Mouse (Mus musculus): ENCODE results near the gene Pdzd7.
"Not testable (repeated sequence)": the region's sequence is repeated elsewhere in the genome, so short reads cannot be mapped to it uniquely, and the experiment has no call there.

Pdzd7 gene

DNA sequence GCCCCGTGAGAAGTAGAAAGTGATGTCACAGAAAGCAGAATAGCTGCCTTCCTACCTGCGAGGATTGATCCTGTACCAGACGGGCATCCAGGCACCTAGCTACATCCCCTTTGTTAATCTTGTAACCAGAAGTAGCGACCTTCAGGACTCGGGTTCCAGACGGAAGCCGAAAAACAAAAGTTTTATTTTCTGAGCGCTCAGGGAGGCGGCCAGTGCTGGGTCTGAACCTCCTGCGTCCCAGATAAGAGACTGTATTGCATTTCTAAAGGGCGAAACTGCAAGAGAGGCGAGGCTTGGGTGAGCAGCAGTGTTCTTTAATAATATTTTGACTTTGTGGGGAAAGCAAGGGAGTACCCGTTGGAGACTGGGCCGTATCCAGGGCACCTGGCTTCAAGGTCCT, 13.3 kb upstream of the Pdzd7 start:
- in situ Hi-C loops (cut with MseI, MboI): no loop called here

DNA sequence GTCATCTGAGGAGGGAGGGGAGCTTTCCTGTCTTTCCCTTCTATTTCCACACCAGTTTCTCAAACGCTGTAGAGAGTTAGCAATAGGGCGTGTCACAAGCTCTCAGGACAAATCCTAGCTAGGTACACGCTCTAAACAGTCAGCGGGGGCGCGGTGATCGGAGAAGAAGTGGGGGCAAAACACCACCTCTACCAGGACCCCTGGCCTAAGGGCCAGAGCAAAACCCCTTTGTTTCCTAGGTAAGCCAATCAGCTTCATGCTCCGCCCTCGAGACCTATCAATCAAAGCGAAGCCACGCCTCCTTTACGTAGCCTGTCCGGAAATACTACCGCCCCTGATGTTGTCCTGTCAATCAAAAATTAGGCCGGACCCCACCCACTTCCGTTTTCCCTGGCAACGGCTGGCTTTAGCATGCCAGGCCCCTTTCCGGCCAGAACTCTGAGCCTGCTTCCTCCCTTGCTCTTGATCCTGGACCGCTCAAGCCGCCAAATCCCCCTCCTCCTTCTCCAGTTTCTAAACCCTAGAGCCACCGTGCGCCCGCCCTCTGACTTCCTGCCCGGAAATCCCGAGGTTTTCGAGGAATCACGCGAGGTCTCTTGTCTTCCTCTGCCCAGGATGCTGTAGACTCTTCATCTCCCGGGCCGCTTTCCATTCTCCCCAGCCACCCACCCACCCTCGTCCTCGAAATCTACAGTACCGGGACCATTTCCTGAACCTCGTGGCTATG, 12.8 kb upstream of the Pdzd7 start:
- in situ Hi-C loops (cut with MseI, MboI): no loop called here

DNA sequence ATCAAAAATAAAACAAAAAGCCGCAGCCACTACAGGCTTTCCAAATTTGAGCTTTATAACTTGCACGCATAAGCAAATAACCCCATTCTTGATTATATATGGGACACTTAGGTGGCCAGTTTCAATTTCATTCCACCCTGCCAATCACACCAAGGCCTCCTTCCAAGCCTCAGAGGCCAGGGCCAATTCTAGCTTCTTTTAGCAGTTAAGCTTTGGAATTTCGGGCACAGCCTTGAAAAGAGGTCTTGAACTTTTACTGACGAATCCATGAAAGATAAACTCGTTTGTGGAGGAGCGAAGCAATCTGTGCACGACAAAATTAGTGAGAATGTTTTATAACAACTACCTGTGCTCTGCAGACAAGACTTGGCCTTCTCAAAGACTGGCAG, 12.2 kb upstream of the Pdzd7 start:
- in situ Hi-C loops (cut with MseI, MboI): no loop called here

- in situ Hi-C loops (cut with MseI, MboI): no loop called here
Observed at GRCm38 (mm10) chr19:45056908-45057698, 11.6 kb upstream of the Pdzd7 start.

DNA sequence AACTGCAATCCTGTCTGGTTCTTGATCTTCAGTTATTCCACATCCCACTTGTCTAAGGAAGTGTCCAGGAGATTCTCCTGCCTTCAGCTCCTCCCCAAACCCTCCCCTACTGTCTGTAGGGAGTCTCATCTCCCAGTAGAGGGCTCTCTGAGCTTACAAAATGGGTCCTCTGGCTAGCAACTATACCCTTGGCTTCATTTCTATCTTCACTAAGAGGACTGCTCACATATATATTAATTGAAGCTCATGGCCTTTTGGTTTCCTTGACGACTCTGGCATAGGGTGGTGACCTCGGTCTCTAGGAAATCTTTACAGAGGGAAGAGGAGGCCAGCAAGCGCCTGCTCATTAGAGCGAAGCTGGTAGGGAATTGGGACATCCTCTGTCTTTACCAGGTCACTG, 10.8 kb upstream of the Pdzd7 start:
- in situ Hi-C loops (cut with MseI, MboI): no loop called here

DNA sequence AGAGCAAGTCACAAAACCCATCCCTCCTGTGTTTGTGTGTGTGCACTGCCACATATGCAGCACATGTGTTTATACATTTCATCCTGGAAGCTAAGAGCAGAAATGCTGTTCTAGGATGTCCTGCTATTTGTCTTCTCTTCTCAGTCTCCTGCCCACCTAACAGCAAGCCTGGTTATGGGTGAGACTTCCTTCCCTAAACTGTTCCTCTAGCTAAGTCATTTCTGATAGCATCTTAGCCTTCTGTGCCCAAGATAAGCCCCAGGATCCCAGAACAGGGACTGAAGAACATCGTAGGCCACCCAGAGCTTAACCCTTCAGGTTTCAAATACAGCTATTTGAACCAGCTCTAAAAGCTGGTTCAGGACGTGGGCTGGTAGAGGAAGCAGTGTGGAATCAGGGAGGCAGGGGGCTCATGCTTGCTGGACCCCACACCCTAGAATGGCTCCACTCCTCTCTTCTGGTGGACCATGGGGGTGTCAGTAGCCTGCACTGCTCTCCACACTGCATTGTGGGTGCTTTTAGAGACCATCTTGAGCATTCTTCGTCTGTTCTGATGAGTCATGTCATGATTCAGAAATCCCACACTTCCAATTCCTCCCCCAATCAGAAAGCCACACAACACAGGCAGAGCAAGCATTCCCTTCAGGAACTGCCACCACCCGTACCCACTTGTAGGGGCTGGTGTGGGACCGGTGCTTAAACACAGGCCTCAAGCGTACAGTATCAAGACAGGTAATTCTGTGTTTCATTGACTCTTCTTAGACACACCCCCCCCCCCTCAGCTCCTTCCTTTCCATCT, 9.6 kb upstream of the Pdzd7 start:
- in situ Hi-C loops (cut with MseI, MboI): no loop called here

DNA sequence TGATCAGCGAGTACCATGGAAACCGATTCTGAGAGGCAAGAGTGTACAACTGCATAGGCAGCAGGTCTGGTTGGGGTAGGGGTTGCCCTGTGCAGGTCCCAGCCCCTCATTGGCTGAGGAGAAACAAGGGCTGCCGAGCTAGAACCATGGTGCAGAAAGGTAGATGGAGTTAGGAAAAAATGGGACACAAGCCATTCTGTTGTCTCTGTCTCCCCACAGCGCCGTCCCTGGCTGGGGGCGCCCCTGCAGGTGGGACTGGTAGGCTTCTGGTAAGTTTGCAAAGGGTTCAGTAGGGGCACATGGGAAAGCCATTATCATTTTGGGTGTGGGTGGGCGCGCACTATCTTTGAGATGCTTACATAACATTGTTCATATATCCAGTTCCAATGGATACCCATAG, 7.9 kb upstream of the Pdzd7 start:
- in situ Hi-C loops (cut with MseI, MboI): no loop called here

DNA sequence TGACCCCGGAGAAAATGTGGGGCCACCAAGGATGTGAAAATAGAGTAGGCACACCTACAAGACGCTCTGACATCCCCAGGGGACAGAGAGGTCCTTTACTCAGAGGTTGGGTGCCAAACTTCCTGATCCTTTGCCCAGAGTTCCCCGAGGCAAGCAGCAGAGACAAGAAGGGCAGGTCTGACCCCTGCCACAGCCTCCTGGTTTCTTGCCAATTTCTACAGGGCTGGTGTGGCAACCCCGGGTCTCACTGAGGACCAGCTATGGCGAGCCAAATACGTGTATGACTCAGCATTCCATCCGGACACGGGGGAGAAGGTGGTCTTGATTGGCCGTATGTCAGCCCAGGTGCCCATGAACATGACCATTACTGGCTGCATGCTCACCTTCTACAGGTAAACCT, 4.0 kb upstream of the Pdzd7 start:
- in situ Hi-C loops (cut with MseI, MboI): no loop called here

- in situ Hi-C loops (cut with MseI, MboI): no loop called here
Observed at GRCm38 (mm10) chr19:45048644-45049365, 3.3 kb upstream of the Pdzd7 start.

DNA sequence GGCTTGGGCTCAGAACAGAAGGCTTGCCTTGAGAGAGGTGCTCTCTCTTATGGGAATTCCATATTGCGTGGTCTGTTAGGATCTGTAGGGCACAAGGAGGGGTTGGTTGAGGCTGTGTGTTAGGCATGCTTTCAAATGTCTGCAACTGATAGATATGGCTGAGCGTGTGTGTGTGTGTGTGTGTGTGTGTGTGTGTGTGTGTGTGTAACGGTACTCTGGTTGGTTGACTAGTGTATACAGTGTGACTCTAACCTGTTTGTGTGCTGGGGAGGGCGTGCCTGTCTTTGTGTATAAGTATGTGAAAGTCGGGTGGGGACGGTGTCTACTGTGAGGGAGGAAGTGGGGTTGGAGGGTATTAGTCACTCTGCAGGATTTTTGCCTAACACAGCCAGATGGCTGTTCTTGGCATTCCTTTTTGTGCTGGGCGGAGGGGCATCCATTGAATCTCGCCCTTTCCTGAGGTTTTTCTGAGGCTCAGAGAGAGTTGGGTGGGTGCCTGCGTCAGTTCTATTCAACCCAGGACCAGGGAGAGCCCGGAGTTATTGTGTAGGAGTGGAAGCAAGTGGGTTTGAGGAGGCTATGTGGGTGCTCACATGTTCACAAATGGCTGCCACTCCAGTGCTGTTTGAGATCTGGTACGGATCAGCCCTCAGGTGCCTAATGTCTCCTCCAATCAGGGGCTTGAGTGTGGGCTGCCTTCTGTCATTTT, 2.6 kb upstream of the Pdzd7 start:
- in situ Hi-C loops (cut with MseI, MboI): no loop called here

DNA sequence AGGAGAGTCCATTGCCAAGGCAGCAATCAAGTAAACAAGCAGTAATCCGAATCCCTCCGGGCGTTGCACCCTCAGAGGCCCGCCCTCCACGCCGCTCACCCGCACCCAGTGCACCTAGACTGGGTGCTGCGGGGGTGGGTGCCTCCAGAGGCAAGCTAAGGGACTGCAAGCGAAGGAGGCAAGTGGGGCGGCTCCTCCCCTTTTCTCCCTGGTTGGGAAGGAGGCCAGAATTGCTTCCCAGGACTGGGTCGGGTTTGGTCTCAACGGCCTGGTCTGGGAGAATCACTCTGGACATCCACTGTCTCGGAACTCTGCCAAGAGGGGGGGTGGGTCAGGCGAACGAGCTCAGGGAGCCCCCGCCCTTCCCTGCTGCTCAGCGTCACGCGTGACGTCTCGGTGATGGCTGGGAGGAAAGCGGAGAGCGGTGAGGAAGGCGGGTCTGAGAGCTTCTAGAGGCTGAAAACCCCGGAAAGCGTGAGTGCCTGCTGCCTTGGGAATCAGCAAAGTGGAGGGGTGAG, 2.0 kb upstream of the Pdzd7 start, which contains the start of gene Sfxn3:
TSS of gene Sfxn3 (plus strand) at position 87 of the 518 bp plus-strand sequence.
- in situ Hi-C loops (cut with MseI, MboI): no loop called here

GRCm38 (mm10) chr19:45046523-45047321, 1.2 kb upstream of the Pdzd7 start:
- in situ Hi-C loops (cut with MseI, MboI): no loop called here

- in situ Hi-C loops (cut with MseI, MboI): no loop called here
Observed at GRCm38 (mm10) chr19:45045236-45045635, 281 bp downstream of the Pdzd7 start.

GRCm38 (mm10) chr19:45044389-45044927, 1.1 kb downstream of the Pdzd7 start:
- in situ Hi-C loops (cut with MseI, MboI): no loop called here

DNA sequence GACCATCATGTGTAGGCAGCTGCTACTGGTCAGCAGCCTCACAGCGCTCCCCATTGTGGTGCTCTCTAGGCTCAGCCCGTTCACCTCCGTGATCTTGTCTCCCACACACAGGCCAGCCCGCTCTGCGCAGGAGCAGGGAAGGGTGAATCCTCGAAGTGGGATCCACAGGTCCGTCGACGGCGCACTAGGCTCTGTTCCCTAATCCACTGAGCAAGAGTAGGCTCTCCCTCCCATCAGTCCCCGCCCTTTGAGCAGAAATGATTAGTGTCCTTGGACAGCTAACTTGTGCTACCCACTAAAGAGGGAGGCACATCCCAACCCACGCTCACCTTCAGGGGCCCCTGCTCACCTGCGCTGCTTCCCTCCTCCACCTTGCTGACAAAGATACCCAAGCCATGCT, 5.3 kb downstream of the Pdzd7 start:
- in situ Hi-C loops (cut with MseI, MboI): no loop called here

GRCm38 (mm10) chr19:45038198-45038597, 7.3 kb downstream of the Pdzd7 start:
- in situ Hi-C loops (cut with MseI, MboI): not testable (repeated sequence)

DNA sequence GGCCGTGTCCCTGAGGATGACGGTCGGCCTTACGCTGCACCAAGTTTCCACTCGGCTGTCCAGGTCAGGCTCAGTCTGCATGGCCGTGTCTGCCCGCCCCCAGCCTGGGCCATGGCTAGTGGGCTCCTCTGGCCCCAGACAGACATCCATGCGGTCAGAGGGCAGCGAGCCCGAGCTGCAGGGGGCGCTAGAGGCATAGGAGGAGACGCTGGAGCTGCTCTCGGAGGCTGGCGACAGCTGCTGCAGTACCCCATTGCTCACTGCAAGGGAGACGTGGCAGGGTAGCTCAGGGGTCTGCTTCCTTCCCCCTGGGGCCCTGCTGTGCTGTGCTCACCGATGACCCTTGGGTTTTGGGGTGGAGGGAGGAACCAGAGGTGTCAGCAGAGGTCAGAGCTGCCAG, 8.7 kb downstream of the Pdzd7 start:
- in situ Hi-C loops (cut with MseI, MboI): no loop called here

DNA sequence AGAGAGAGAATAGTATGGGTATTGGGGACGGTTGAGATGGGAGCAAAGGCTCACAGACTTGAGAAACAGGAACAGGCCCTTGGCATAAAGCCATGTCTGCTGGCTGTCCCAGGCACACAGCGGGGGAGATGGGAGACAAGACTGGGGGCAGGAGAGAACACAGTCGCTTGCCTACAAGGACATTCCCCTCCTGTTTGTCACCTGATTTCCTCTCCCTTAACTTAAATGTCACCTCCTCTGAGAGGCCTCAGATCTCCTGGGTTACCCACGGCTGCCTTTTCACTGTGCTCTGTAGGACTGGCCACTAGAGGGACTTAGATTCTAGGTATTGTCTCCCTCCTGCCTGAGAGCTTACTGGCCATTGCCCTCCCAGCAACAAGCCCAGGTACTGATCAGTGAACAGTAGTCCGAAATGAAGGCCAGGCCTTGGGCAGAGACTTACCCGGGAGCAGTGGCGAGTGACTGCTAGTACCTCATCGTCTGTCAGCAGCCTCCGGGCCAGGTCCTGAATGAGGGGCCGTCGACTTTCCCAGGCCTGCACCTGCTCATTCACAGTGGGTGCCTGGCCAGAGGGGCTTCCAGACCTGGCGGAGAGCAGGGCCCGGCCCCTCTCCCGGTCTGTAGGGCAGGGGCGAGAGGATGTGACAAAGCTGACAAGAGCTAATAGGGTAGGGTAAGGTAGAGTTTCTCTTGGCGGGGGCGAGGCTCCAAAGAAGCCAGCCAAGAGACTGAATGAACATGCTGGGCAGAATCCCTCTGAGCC, 12.8 kb downstream of the Pdzd7 start:
- in situ Hi-C loops (cut with MseI, MboI): no loop called here

DNA sequence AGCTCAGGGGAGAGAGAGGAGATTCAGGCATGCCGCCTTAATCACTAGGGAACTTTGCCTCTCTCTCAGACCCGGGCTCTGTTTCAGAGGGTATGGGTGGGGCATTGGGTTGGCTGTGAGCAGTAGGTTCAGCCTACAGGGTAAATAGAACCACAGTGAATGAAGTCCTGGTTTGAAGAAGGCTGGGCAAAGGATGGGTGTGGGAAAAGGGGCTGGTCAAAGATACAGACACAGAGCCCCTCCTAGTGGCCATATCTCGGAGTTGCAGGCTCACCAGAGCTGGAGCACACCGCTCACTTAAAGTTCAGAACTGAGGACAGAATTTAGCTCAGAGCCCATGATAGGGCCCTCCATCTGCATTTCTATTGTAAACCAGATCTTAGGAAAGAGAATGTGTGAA, 13.7 kb downstream of the Pdzd7 start:
- in situ Hi-C loops (cut with MseI, MboI): no loop called here

Measured in mouse trophoblast stem cell (cell line).